Mouse (Mus musculus) bone marrow, adult 2 months (tissue): ENCODE results near the gene Mllt6.

Experiments
- CTCF ChIP-seq: fragments of 200-500 bp; IDR thresholded peaks from 2 replicates; pipeline ENCODE4 v1.5.1; 2011; ENCODE audit warnings: low read length, control low read depth; ENCODE audit not compliant: control insufficient read depth, insufficient read depth
- POLR2A ChIP-seq: fragments of 200-500 bp; IDR thresholded peaks from 2 replicates; pipeline ENCODE4 v1.6.1; 2011; ENCODE audit warnings: low read depth, mild to moderate bottlenecking, control low read depth, low read length, borderline replicate concordance; ENCODE audit not compliant: control insufficient read depth

DNA sequence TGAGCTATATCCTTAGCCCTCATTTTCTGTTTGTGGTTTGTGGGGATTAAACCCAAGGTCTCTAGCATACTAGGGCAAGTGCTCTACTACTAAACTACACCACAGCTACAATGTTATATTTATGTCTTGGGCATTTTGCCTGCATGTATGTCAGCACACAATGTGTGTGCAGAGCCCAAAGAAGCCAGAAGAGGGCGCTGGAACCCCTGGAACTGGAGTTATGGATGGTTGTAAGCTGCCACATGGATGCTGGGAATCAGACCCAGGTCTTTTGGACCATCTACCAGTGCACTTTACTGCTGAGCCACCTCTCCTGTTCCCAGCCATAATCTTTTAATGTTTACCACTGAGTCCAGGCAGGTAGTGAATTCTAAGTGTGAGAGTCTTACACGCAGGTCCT is 20.5 kb upstream of the Mllt6 start:
- TF ChIP-seq POLR2A (no peak), CTCF (no peak)
